Mouse (Mus musculus) kidney, embryonic 14.5 days (tissue): ENCODE measurements at regions not wholly inside any gene's neighbourhood (a gene's known extent, or its start where the extent isn't known, plus 50 kb on each side); places are given as distances from the start of the nearest gene placed in this dataset.
A peak's percentile ranks its signal among the peaks of the same experiment; 100 is the strongest.

Source experiments
- ATAC-seq: fragments of 200-750 bp; cut with Nextera tagmentation; 2 replicates; pipeline ENCODE4 v1.8.0; 2017; ENCODE audit warnings: moderate number of reproducible peaks, mild to moderate bottlenecking, moderate TSS enrichment, moderate library complexity; ENCODE audit not compliant: low FRiP score, low TSS enrichment
- H3K27ac ChIP-seq: fragments of 300-500 bp; sonication (generic); 2 replicates; pipeline ENCODE4 v1.5.1; 2014; ENCODE audit warnings: low read depth, mild to moderate bottlenecking, low read length, moderate library complexity, mixed read lengths
- H3K27me3 ChIP-seq: fragments of 300-500 bp; sonication (generic); 2 replicates; pipeline ENCODE4 v1.6.1; 2014; ENCODE audit warnings: mild to moderate bottlenecking, low read length; ENCODE audit not compliant: control insufficient read depth, insufficient read depth
- H3K36me3 ChIP-seq: fragments of 300-500 bp; sonication (generic); 2 replicates; pipeline ENCODE4 v1.6.1; 2014; ENCODE audit warnings: low read length, mixed read lengths; ENCODE audit not compliant: control insufficient read depth, insufficient read depth
- H3K4me1 ChIP-seq: fragments of 300-500 bp; sonication (generic); 2 replicates; pipeline ENCODE4 v1.6.1; 2014; ENCODE audit warnings: low read length, mixed read lengths; ENCODE audit not compliant: control insufficient read depth, insufficient read depth
- H3K4me2 ChIP-seq: fragments of 300-500 bp; sonication (generic); replicated peaks from 2 replicates; pipeline ENCODE4 v1.6.1; 2014; ENCODE audit warnings: low read depth, mild to moderate bottlenecking, low read length
- H3K4me3 ChIP-seq: fragments of 300-500 bp; sonication (generic); 2 replicates; pipeline ENCODE4 v1.5.1; 2014; ENCODE audit warnings: mild to moderate bottlenecking, low read length
- H3K9ac ChIP-seq: fragments of 300-500 bp; sonication (generic); 2 replicates; pipeline ENCODE4 v1.6.1; 2014; ENCODE audit warnings: low read depth, mild to moderate bottlenecking, low read length, moderate library complexity
- H3K9me3 ChIP-seq: fragments of 300-500 bp; sonication (generic); 2 replicates; pipeline ENCODE4 v1.6.1; 2016; ENCODE audit warnings: low read length; ENCODE audit not compliant: control insufficient read depth
- WGBS: fragments of 180-500 bp; shearing (Covaris S2); extraction: QIAGEN DNeasy Blood & Tissue Kit; methylation state at CpG from one replicate; pipeline ENCODE4 v1.1.7; 2014; 5-methylcytosine and 5-hydroxymethylcytosine counted together

DNA sequence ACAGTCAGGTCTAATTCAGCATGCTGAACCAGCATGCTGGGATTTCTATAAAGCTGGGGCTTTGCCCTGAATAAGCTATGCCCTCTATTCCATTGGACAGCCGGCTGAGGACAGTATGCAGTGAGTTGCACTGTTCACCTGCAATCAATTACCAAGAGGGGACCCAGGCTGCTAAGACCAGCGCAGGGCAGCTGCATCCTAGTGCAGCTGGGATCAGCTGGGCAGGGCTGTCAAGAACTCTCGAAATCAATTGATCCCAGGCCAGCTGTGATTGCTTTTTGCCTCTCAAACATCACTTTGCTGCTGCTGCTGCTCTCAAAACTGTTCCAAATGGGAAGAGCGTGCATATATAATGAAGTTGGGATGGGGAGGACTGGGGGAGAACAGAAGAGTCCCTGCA is 196.3 kb upstream of the Ferd3l start:
- Histone ChIP-seq H3K4me2 (no peak overlapping the region), H3K27me3 (no peaks in the 10 kb centered on the region), H3K9me3 (no peaks in the 10 kb centered on the region), H3K4me1 (no peaks in the 10 kb centered on the region), H3K4me3 (no peak overlapping the region), H3K9ac (no peak overlapping the region), H3K36me3 (no peaks in the 10 kb centered on the region), H3K27ac (no peak overlapping the region)
- 46% methylated on average over 4 of the region's 4 CpGs for WGBS
- ATAC-seq: no peak

- H3K36me3 ChIP-seq: no peaks in the 10 kb centered on the region
Measured at GRCm38 (mm10) chr12:33775563-33776468, 152.4 kb upstream of the Ferd3l start.

GRCm38 (mm10) chr12:33778477-33778876 is 149.7 kb upstream of the Ferd3l start:
- Histone ChIP-seq H3K36me3 (no peaks in the 10 kb centered on the region), H3K4me3 (no peak overlapping the region), H3K9me3 (no peaks in the 10 kb centered on the region), H3K4me2 (no peak overlapping the region), H3K4me1 (no peaks in the 10 kb centered on the region), H3K27me3 (no peaks in the 10 kb centered on the region), H3K9ac (no peak overlapping the region), H3K27ac (no peak overlapping the region)
- 26% methylated on average over 4 of the region's 4 CpGs for WGBS
- no peak for ATAC-seq

More at GRCm38 (mm10) chr12:33775563-33776468, 152.4 kb upstream of the Ferd3l start:
- WGBS: 50% methylated on average over 5 of the region's 5 CpGs
- no peak overlapping the region for H3K4me2 ChIP-seq
- no peaks in the 10 kb centered on the region for H3K9me3 ChIP-seq
- no peak overlapping the region for H3K9ac ChIP-seq
- H3K4me1 ChIP-seq: no peaks in the 10 kb centered on the region
- no peak overlapping the region for H3K4me3 ChIP-seq
- peak; percentile 46; the same call in 1 of the 2 replicates for ATAC-seq
- no peak overlapping the region for H3K27ac ChIP-seq
- H3K27me3 ChIP-seq: no peaks in the 10 kb centered on the region

GRCm38 (mm10) chr12:33779898-33780297 is 148.3 kb upstream of the Ferd3l start:
- WGBS: 68% methylated on average over 2 of the region's 2 CpGs
- ATAC-seq: no peak
- no peaks in the 10 kb centered on the region for H3K27me3 ChIP-seq

DNA sequence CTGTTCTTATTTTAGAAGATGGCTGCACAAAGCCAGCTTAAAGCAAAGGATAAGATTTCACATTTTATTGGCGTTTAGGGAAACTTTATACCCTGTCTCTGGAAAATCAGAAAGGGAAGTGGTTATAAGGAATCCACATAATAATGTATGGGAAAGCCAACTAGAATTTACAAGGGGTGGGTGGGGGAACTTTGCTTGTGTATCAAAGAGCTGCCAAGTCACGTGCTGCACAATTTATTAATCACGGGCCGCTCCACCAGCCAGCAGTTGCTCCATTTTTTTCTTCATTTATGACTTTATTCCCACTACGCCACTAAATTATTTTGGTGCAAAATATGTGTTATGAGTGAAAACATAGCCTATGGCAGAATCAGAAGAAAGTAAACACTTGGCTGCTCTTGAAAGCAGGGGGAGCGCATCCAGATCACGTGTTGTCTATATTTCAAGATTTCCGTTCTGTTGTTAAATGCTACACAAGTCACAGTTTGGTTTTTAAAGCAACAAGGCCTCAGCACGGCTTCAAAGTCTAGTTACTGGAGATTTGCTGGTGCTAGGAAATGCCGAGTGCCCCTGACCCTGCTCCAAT is 123.9 kb upstream of the Ferd3l start:
- H3K27ac ChIP-seq: no peak overlapping the region

More at GRCm38 (mm10) chr12:33779898-33780297, 148.3 kb upstream of the Ferd3l start:
- Histone ChIP-seq H3K36me3 (no peaks in the 10 kb centered on the region), H3K9me3 (no peaks in the 10 kb centered on the region), H3K4me3 (no peak overlapping the region), H3K4me2 (no peak overlapping the region), H3K4me1 (no peaks in the 10 kb centered on the region), H3K9ac (no peak overlapping the region), H3K27ac (no peak overlapping the region)

DNA sequence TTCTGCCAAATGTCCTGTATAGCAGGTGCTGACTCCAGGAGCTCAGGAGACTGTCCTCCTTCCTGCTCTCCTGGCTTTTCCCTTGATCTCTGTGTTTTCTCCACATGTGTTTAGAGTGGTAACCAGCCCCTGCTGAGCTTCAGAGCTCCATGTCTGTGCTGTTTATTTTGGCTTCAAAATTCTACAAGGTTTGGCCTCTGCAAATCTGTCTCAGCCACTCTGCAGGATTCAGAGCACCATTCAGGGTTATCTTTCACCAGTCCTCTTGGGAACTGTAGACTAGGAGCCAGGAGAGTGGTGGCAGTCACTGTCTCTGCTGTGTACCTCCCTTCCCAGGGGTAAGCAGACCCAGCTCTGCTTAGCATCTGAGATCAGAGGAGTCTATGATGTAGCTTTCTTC is 102.7 kb upstream of the Ferd3l start:
- Histone ChIP-seq H3K27me3 (no peaks in the 10 kb centered on the region), H3K9me3 (no peaks in the 10 kb centered on the region), H3K4me1 (no peaks in the 10 kb centered on the region), H3K9ac (no peak overlapping the region), H3K36me3 (no peaks in the 10 kb centered on the region), H3K27ac (no peak overlapping the region), H3K4me2 (no peak overlapping the region), H3K4me3 (no peak overlapping the region)
- ATAC-seq: no peak

More for the DNA sequence above, 123.9 kb upstream of the Ferd3l start:
- ATAC-seq: peak; percentile 69; the same call in 1 of the 2 replicates
- H3K9ac ChIP-seq: no peak overlapping the region
- WGBS: 31% methylated on average over 10 of the region's 10 CpGs
- H3K9me3 ChIP-seq: no peaks in the 10 kb centered on the region
- no peak overlapping the region for H3K4me3 ChIP-seq
- no peak overlapping the region for H3K4me2 ChIP-seq
- H3K27me3 ChIP-seq: no peaks in the 10 kb centered on the region
- no peaks in the 10 kb centered on the region for H3K36me3 ChIP-seq
- no peaks in the 10 kb centered on the region for H3K4me1 ChIP-seq

- Histone ChIP-seq H3K9ac (no peak overlapping the region), H3K4me3 (no peak overlapping the region), H3K4me2 (no peak overlapping the region), H3K27ac (no peak overlapping the region), H3K27me3 (no peaks in the 10 kb centered on the region), H3K36me3 (no peaks in the 10 kb centered on the region), H3K9me3 (no peaks in the 10 kb centered on the region), H3K4me1 (no peaks in the 10 kb centered on the region)
- no peak for ATAC-seq
Measured at GRCm38 (mm10) chr12:33849088-33849487, 79.1 kb upstream of the Ferd3l start.

DNA sequence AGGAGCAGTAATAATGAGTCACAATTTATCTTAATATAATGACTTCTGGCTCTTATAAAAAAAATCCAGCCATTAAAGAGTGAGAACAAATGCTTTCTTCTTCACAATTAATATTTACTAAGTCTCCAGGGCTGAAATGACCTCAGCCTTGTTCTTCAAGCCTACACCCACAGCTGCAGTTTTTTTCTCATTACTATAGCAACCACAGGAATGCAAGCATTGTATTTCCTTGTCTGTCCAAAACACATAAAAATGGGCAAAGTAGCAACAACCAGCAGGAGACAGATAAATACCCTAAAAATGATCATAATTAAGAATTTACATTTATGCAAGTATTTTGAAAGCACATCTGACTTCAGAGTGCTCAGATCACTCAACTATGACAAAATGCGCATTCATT is 76.5 kb upstream of the Ferd3l start:
- Histone ChIP-seq H3K36me3 (no peaks in the 10 kb centered on the region), H3K4me1 (no peaks in the 10 kb centered on the region), H3K27me3 (no peaks in the 10 kb centered on the region), H3K9me3 (no peaks in the 10 kb centered on the region), H3K27ac (no peak overlapping the region), H3K4me2 (no peak overlapping the region), H3K4me3 (no peak overlapping the region), H3K9ac (no peak overlapping the region)
- no peak for ATAC-seq
- 78% methylated on average over 1 of the region's 1 CpGs for WGBS
